Mouse (Mus musculus): ENCODE measurements at regions not wholly inside any gene's neighbourhood (a gene's known extent, or its start where the extent isn't known, plus 50 kb on each side); places are given as distances from the start of the nearest gene placed in this dataset.

- TF ChIP-seq HCFC1 (IDR thresholded peaks at IDR 0.05; ENCODE audit: borderline replicate concordance, insufficient read depth, low read length) (no peak), ZC3H11A (IDR thresholded peaks at IDR 0.05; ENCODE audit: borderline replicate concordance, low read depth, low read length) (no peak), MAFK (IDR thresholded peaks at IDR 0.05; ENCODE audit: insufficient read depth, low read depth, low read length) (no peak), ZNF384 (IDR thresholded peaks at IDR 0.05; ENCODE audit: low read depth, low read length) (no peak)
Measured at GRCm38 (mm10) chr6:140258761-140259160, 165.1 kb upstream of the Plekha5 start.
